Mouse (Mus musculus) liver, embryonic 12.5 days (tissue): ENCODE data around the gene Rgs3. TPM values are rescaled to one million over a fixed set of nuclear protein-coding genes. Genes with fewer than 3 reads are reported as not detected.

Experiments used
- ATAC-seq: fragments of 200-750 bp; cut with Nextera tagmentation; 2 replicates; pipeline ENCODE4 v1.8.0; 2017; ENCODE audit warnings: moderate number of reproducible peaks, mild to moderate bottlenecking, moderate library complexity
- H3K27ac ChIP-seq: fragments of 300-500 bp; sonication (generic); 2 replicates; pipeline ENCODE4 v1.5.1; 2016; ENCODE audit warnings: mild to moderate bottlenecking
- H3K27me3 ChIP-seq: fragments of 300-500 bp; sonication (generic); replicated peaks from 2 replicates; pipeline ENCODE4 v1.6.1; 2016; ENCODE audit warnings: mild to moderate bottlenecking, moderate library complexity
- H3K36me3 ChIP-seq: fragments of 300-500 bp; sonication (generic); 2 replicates; pipeline ENCODE4 v1.6.1; 2016; ENCODE audit warnings: mild to moderate bottlenecking, moderate library complexity
- H3K4me1 ChIP-seq: fragments of 300-500 bp; sonication (generic); 2 replicates; pipeline ENCODE4 v1.6.1; 2016
- H3K4me2 ChIP-seq: fragments of 300-500 bp; sonication (generic); 2 replicates; pipeline ENCODE4 v1.6.1; 2016; ENCODE audit warnings: mild to moderate bottlenecking, moderate library complexity
- H3K4me3 ChIP-seq: fragments of 300-500 bp; sonication (generic); 2 replicates; pipeline ENCODE4 v1.5.1; 2016; ENCODE audit warnings: mild to moderate bottlenecking, moderate library complexity
- H3K9ac ChIP-seq: fragments of 300-500 bp; sonication (generic); 2 replicates; pipeline ENCODE4 v1.6.1; 2016; ENCODE audit warnings: mild to moderate bottlenecking, moderate library complexity
- H3K9me3 ChIP-seq: fragments of 300-500 bp; sonication (generic); replicated peaks from 2 replicates; pipeline ENCODE4 v1.6.1; 2016; ENCODE audit warnings: mild to moderate bottlenecking, moderate library complexity
- WGBS: fragments of 180-500 bp; shearing (Covaris S2); methylation state at CpG from one replicate; pipeline ENCODE4 v1.1.7; 2016; ENCODE audit not compliant: insufficient replicate concordance; 5-methylcytosine and 5-hydroxymethylcytosine counted together
- polyA plus RNA-seq: library from polyadenylated mRNA; unstranded; fragments of >200 nt; fragmentation: Nextera tagmentation; extraction: Ambion mirVana; gene quantifications from 2 replicates; pipeline ENCODE4 v1.2.1, GENCODE M21; 2016

Gene Rgs3
- polyA plus RNA-seq, 1 experiment from 2014 or later: 8.1 TPM

DNA sequence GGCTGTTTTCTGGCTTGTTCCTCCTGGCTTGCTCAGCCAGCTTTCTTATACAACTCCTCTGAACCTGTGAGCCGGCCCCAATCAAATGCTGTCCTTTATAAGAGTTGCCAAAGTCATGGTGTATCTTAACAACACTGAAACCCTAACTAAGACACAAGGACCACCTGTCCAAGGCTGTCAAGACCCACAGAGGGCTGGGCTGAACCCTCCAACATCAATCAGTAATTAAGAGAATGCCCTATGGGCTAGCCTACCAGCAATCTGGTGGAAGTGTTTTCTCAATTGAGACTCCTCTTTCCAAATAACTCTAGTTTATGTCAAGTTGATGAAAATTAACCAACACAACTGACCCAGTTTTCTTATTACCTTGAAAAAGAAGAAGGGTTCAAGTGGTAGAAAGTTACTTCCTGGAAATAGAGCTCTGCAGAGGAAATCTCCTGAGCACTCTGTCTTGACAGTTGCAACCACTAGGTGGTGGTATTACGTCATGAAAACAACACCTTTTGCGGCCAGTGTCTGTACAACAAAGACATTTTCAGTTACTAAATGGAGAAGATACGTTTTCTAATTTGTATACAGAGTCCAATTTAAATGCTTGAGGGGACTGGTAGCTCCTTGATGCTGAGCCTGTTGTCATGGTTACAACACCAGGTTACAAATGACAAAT lies 1.4 kb downstream of the Rgs3 start:
- WGBS: 20% methylated on average over 4 of the region's 4 CpGs
- Histone ChIP-seq H3K4me2 (no peak overlapping the region), H3K27me3 (no peaks in the 10 kb centered on the region), H3K27ac (no peak overlapping the region), H3K9ac (no peak overlapping the region), H3K4me3 (no peak overlapping the region), H3K4me1 (no peaks in the 10 kb centered on the region), H3K36me3 (no peaks in the 10 kb centered on the region), H3K9me3 (no peaks in the 10 kb centered on the region)
- ATAC-seq: no peak

DNA sequence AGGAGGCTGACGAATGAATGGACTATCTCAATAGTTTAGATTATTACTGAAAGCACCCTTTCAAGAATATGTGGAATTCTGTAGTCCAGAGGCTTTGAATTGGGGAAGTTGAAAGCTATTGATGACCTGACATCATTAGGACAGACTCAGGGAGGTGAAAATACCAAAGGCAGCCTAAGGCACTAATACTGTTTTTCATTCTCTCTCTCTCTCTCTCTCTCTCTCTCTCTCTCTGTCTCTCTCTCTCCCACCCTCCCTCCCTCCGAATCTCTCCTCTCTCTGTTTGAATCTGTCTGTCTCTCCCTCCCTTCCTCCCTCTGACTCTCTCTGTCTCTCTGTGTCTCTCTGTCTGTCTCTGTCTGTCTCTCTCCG lies 2.0 kb downstream of the Rgs3 start:
- 45% methylated on average over 3 of the region's 3 CpGs for WGBS
- no peak overlapping the region for H3K27ac ChIP-seq
- H3K4me2 ChIP-seq: no peak overlapping the region

GRCm38 (mm10) chr4:62562006-62562405 lies 2.4 kb downstream of the Rgs3 start:
- Histone ChIP-seq H3K36me3 (no peaks in the 10 kb centered on the region), H3K9me3 (no peaks in the 10 kb centered on the region), H3K9ac (no peak overlapping the region), H3K27me3 (no peaks in the 10 kb centered on the region), H3K4me3 (no peak overlapping the region), H3K4me2 (no peak overlapping the region), H3K4me1 (no peaks in the 10 kb centered on the region), H3K27ac (no peak overlapping the region)
- ATAC-seq: no peak
- 44% methylated on average over 4 of the region's 4 CpGs for WGBS

More for the DNA sequence above, 2.0 kb downstream of the Rgs3 start:
- H3K36me3 ChIP-seq: no peaks in the 10 kb centered on the region
- no peak overlapping the region for H3K9ac ChIP-seq
- no peak for ATAC-seq
- no peak overlapping the region for H3K4me3 ChIP-seq
- H3K9me3 ChIP-seq: no peaks in the 10 kb centered on the region
- no peaks in the 10 kb centered on the region for H3K27me3 ChIP-seq
- no peaks in the 10 kb centered on the region for H3K4me1 ChIP-seq

DNA sequence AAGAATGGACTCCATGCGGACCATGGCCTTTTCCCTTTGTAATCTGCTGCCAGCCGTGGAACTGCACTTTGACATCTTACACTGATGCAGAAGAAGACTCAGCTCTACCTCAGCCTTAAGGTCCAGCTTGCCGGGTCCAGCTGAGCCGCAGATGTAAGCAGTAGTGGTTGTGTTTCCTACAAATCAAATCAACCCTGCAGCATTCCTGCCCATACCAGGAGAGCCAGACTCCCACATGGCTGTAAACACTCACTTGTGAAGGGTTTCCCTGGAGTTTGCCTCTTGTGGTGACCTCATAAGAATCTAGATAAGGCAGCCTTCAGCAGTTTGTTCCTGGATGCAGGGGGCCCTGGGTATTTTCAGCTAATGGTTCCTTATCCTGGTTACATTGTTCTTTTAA lies 6.9 kb downstream of the Rgs3 start:
- Histone ChIP-seq H3K27ac (no peak overlapping the region), H3K9me3 (no peaks in the 10 kb centered on the region), H3K4me1 (no peaks in the 10 kb centered on the region), H3K36me3 (no peaks in the 10 kb centered on the region), H3K9ac (no peak overlapping the region), H3K4me3 (no peak overlapping the region), H3K4me2 (no peak overlapping the region), H3K27me3 (no peaks in the 10 kb centered on the region)
- 60% methylated on average over 4 of the region's 4 CpGs for WGBS
- ATAC-seq: no peak

GRCm38 (mm10) chr4:62567696-62568095 lies 8.0 kb downstream of the Rgs3 start:
- Histone ChIP-seq H3K4me1 (no peaks in the 10 kb centered on the region), H3K27ac (no peak overlapping the region), H3K9ac (no peak overlapping the region), H3K4me2 (no peak overlapping the region), H3K27me3 (no peaks in the 10 kb centered on the region), H3K36me3 (no peaks in the 10 kb centered on the region), H3K4me3 (no peak overlapping the region), H3K9me3 (no peaks in the 10 kb centered on the region)
- ATAC-seq: no peak
- 79% methylated on average over 6 of the region's 6 CpGs for WGBS

- ATAC-seq: no peak
- Histone ChIP-seq H3K36me3 (no peaks in the 10 kb centered on the region), H3K4me1 (no peaks in the 10 kb centered on the region), H3K4me3 (no peak overlapping the region), H3K9ac (no peak overlapping the region), H3K9me3 (no peaks in the 10 kb centered on the region), H3K27ac (no peak overlapping the region), H3K4me2 (no peak overlapping the region), H3K27me3 (no peaks in the 10 kb centered on the region)
- 46% methylated on average over 1 of the region's 1 CpGs for WGBS
Measured at GRCm38 (mm10) chr4:62568359-62568758, 8.7 kb downstream of the Rgs3 start.

DNA sequence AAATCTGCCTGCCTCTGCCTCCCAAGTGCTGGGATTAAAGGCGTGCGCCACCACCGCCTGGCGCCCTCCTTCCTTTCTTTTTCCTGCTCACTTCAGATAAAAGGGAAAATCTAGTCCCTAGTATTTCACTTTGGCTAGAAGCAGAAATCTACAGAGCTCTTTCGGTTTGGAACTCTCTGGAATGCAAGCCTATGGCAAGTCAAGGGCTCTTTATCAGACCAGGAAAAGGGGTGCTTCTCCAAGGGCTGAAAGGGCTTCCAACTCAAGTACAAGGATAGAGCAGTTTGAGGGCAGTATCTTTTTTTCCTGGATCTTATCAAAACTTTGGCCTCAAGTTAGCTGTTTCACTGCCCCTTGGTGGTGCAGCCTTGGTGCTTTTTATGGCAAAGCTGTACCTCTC lies 10.0 kb downstream of the Rgs3 start:
- Histone ChIP-seq H3K9me3 (no peaks in the 10 kb centered on the region), H3K36me3 (no peaks in the 10 kb centered on the region), H3K4me3 (no peak overlapping the region), H3K9ac (no peak overlapping the region), H3K27ac (no peak overlapping the region), H3K4me2 (no peak overlapping the region), H3K4me1 (no peaks in the 10 kb centered on the region), H3K27me3 (no peaks in the 10 kb centered on the region)
- ATAC-seq: no peak
- 90% methylated on average over 5 of the region's 5 CpGs for WGBS

DNA sequence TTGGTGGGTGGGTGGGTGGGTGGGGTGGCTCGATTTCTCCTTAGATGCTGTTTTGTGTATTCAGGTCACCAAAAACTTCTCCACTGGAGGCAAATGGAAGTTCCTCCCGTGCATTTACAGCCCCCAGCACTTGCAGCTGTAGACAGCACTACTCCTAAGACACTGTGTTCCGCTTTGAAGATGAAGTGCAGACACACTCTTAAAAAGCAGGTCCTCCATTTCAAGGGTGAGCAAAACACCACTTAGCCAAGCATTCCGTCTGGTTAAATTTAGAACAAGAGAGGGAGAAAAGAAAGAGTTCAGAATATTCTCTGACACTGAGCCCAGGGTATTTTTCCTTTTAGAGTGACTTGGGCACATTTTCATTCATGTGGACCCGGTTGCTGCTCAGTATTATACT lies 10.4 kb downstream of the Rgs3 start:
- no peak overlapping the region for H3K4me3 ChIP-seq
- H3K9ac ChIP-seq: no peak overlapping the region
- no peak overlapping the region for H3K27ac ChIP-seq
- no peaks in the 10 kb centered on the region for H3K4me1 ChIP-seq
- no peak for ATAC-seq
- H3K4me2 ChIP-seq: no peak overlapping the region
- H3K36me3 ChIP-seq: no peaks in the 10 kb centered on the region
- no peaks in the 10 kb centered on the region for H3K9me3 ChIP-seq
- WGBS: 56% methylated on average over 5 of the region's 5 CpGs
- no peaks in the 10 kb centered on the region for H3K27me3 ChIP-seq

DNA sequence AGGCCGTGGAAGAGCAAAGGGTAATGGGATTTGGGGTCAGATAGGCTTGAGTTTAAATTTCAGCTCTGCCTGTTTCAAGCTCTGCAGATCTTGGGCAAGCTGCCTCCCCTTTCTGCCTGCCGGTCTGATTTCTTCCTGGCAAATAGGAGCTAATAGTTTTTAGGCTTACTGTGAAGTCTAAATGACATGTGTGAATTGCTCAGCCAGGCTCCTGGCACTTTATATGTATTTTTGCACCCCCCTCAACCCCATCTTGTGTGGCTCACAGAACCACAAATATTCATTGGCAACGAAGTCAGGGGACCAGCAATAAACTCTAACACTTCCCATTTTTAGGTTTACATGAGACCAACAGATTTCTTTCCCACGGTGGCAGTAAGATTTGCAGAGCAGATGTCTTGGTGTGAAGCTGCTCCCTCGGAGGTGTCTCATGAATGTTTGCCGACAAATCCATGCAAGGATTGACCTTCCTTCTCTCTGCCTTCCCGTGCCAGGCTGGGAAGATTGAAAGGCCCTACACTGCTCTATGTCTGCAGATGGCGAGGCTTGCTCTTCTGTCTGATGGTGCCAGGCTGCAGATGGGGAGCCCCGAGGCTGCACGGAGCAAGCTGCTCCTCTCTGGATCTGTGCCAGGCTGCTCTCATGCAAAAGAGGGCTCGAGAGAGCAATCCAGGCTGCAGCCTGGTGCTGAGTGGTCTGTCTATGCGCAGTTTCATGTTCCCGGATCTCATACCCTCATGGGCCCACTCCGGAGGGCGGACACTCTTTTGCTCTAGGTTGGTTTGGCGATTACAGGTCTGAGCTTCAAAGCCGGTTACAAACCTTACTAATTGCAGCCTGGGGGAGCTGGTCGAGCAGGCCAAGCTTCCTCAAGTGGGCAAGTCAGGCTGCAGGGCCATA lies 23.0 kb downstream of the Rgs3 start:
- Histone ChIP-seq H3K4me2 (peak overlapping the region; percentile 60), H3K4me1 (no peaks in the 10 kb centered on the region), H3K36me3 (no peaks in the 10 kb centered on the region), H3K9me3 (no peaks in the 10 kb centered on the region), H3K27me3 (peaks cover 39% of the 10 kb centered on the region), H3K9ac (no peak overlapping the region), H3K4me3 (peak overlapping the region; percentile 46; the same call in 1 of the 2 replicates), H3K27ac (no peak overlapping the region)
- WGBS: 31% methylated on average over 18 of the region's 18 CpGs
- ATAC-seq: peak; percentile 35; the same call in 1 of the 2 replicates

GRCm38 (mm10) chr4:62583265-62584092 lies 23.8 kb downstream of the Rgs3 start:
- H3K9ac ChIP-seq: 0 out of 2 replicates have a peak overlapping the region, but pooled peaks have one; percentile 25
- H3K9me3 ChIP-seq: no peaks in the 10 kb centered on the region
- H3K4me1 ChIP-seq: no peaks in the 10 kb centered on the region
- no peak overlapping the region for H3K27ac ChIP-seq
- ATAC-seq: peak; percentile 37; the same call in 1 of the 2 replicates
- H3K27me3 ChIP-seq: peaks cover 39% of the 10 kb centered on the region
- peak overlapping the region; percentile 60 for H3K4me2 ChIP-seq
- no peaks in the 10 kb centered on the region for H3K36me3 ChIP-seq
- peak overlapping the region; percentile 46 for H3K4me3 ChIP-seq
- WGBS: 8% methylated on average over 41 of the region's 42 CpGs

GRCm38 (mm10) chr4:62587067-62587466 lies 27.4 kb downstream of the Rgs3 start:
- WGBS: 58% methylated on average over 8 of the region's 8 CpGs
- peaks cover 32% of the 10 kb centered on the region for H3K27me3 ChIP-seq

GRCm38 (mm10) chr4:62590878-62591277 lies 31.2 kb downstream of the Rgs3 start:
- no peak overlapping the region for H3K27ac ChIP-seq
- no peaks in the 10 kb centered on the region for H3K4me1 ChIP-seq
- no peak for ATAC-seq
- H3K9ac ChIP-seq: no peak overlapping the region
- no peaks in the 10 kb centered on the region for H3K27me3 ChIP-seq
- H3K4me3 ChIP-seq: no peak overlapping the region
- 37% methylated on average over 1 of the region's 1 CpGs for WGBS
- no peaks in the 10 kb centered on the region for H3K9me3 ChIP-seq
- H3K4me2 ChIP-seq: no peak overlapping the region
- H3K36me3 ChIP-seq: no peaks in the 10 kb centered on the region

More at GRCm38 (mm10) chr4:62587067-62587466, 27.4 kb downstream of the Rgs3 start:
- H3K4me2 ChIP-seq: no peak overlapping the region
- no peak overlapping the region for H3K27ac ChIP-seq
- H3K4me1 ChIP-seq: no peaks in the 10 kb centered on the region
- no peak overlapping the region for H3K4me3 ChIP-seq
- no peaks in the 10 kb centered on the region for H3K36me3 ChIP-seq
- H3K9me3 ChIP-seq: no peaks in the 10 kb centered on the region
- ATAC-seq: no peak
- H3K9ac ChIP-seq: no peak overlapping the region
